Mouse (Mus musculus) thymus, postnatal 25 days (tissue): ENCODE data around the gene Cdh5.
"Not testable (repeated sequence)": the region's sequence is repeated elsewhere in the genome, so short reads cannot be mapped to it uniquely, and the experiment has no call there.

Source experiments
- DNase-seq: peaks from one replicate; pipeline ENCODE4 v3.0.0; 2022

Cdh5 gene

GRCm38 (mm10) chr8:104093336-104093735 is 8.1 kb upstream of the Cdh5 start:
- DNase-seq = no peak

- no peak for DNase-seq
Observed at GRCm38 (mm10) chr8:104095595-104095994, 5.8 kb upstream of the Cdh5 start.

- DNase-seq = no peak
Observed at GRCm38 (mm10) chr8:104096644-104097043, 4.8 kb upstream of the Cdh5 start.

- peak; percentile 50 for DNase-seq
Observed at GRCm38 (mm10) chr8:104098671-104099346, 2.6 kb upstream of the Cdh5 start.

- peak; percentile 72 for DNase-seq
Observed at GRCm38 (mm10) chr8:104099347-104100099, 1.9 kb upstream of the Cdh5 start.

- not testable (repeated sequence) for DNase-seq
Observed at GRCm38 (mm10) chr8:104100724-104101123, 701 bp upstream of the Cdh5 start.

- no peak for DNase-seq
Observed at GRCm38 (mm10) chr8:104103462-104103861, 2.0 kb downstream of the Cdh5 start.

- no peak for DNase-seq
Observed at GRCm38 (mm10) chr8:104105768-104106167, 4.3 kb downstream of the Cdh5 start.

GRCm38 (mm10) chr8:104106276-104106946 is 5.0 kb downstream of the Cdh5 start:
- DNase-seq = no peak

GRCm38 (mm10) chr8:104107111-104107510 is 5.7 kb downstream of the Cdh5 start:
- no peak for DNase-seq

GRCm38 (mm10) chr8:104108048-104108447 is 6.6 kb downstream of the Cdh5 start:
- no peak for DNase-seq

GRCm38 (mm10) chr8:104110498-104111134 is 9.2 kb downstream of the Cdh5 start:
- no peak for DNase-seq

- DNase-seq = no peak
Observed at GRCm38 (mm10) chr8:104121640-104122416, 20.4 kb downstream of the Cdh5 start.

- DNase-seq = no peak
Observed at GRCm38 (mm10) chr8:104123080-104123657, 21.7 kb downstream of the Cdh5 start.

GRCm38 (mm10) chr8:104124534-104124933 is 23.1 kb downstream of the Cdh5 start:
- no peak for DNase-seq

- peak; percentile 8 for DNase-seq
Observed at GRCm38 (mm10) chr8:104127160-104127883, 25.9 kb downstream of the Cdh5 start.

- DNase-seq = no peak
Observed at GRCm38 (mm10) chr8:104130916-104131315, 29.5 kb downstream of the Cdh5 start.

- DNase-seq = no peak
Observed at GRCm38 (mm10) chr8:104131414-104131975, 30.1 kb downstream of the Cdh5 start.

GRCm38 (mm10) chr8:104134521-104134920 is 33.1 kb downstream of the Cdh5 start:
- no peak for DNase-seq

GRCm38 (mm10) chr8:104136277-104136676 is 34.9 kb downstream of the Cdh5 start:
- DNase-seq = no peak

GRCm38 (mm10) chr8:104137636-104138035 is 36.2 kb downstream of the Cdh5 start:
- no peak for DNase-seq
